Comparison of ENCODE assay signal across 21 mouse cellular contexts in the genomic region with DNA sequence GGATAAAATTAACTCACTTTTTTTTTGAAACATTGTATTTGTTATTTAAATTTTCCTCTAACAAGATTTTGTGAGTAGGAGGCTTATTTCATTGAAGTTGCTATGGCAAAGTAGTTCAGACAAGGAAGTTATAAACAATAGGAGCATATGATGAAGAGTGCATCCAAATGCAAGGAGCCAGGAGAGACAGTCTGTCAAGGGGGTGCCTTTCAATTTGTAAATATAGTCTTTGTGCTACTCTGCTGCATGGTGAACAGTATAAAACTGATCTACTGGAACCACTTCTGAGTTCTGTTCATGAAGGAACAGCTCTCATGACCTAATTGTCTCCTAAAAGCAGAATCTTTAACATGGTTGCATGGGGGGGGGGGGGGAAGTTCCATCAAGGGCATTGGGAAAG.
"Had no signal": no experiment of that assay in that cellular context is flagged by ENCODE, and none has a peak within 500 bp of the region (broad histone marks: within the 10 kb centered on the region; RNA-seq: fewer than 3 reads in every experiment).

No protein-coding gene starts in this region.

- H3K4me2 ChIP-seq: limb, embryonic 12.5 days; limb, embryonic 15.5 days; liver, embryonic 11.5 days; lung, embryonic 14.5 days; midbrain, embryonic 13.5 days had no signal

- H3K36me3 ChIP-seq: limb, embryonic 12.5 days; limb, embryonic 15.5 days; midbrain, embryonic 10.5 days; midbrain, embryonic 13.5 days had no signal

- H3K9me3 ChIP-seq: limb, embryonic 12.5 days; limb, embryonic 15.5 days; midbrain, embryonic 10.5 days; midbrain, embryonic 13.5 days had no signal

- H3K27ac ChIP-seq: kidney, postnatal 0 days; left cerebral cortex, adult 2 months; limb, embryonic 12.5 days; limb, embryonic 15.5 days; liver, embryonic 14.5 days; macrophage; midbrain, embryonic 10.5 days; midbrain, embryonic 13.5 days; stomach, postnatal 0 days had no signal

- DNase-seq: kidney, adult 2 months; kidney, postnatal 25 days; liver, postnatal 0 days; lung, embryonic 14.5 days; right cerebral cortex, adult 18-20 months; right cerebral cortex, postnatal 14 days; right cerebral cortex, postnatal 4 days; thymus, postnatal 25 days had no signal

- H3K4me3 ChIP-seq: left cerebral cortex, adult 2 months; limb, embryonic 12.5 days; limb, embryonic 15.5 days; midbrain, embryonic 10.5 days; midbrain, embryonic 13.5 days; myocyte had no signal

- H3K4me1 ChIP-seq: limb, embryonic 12.5 days; limb, embryonic 15.5 days; midbrain, embryonic 10.5 days had no signal

- ATAC-seq: liver, postnatal 0 days; lung, postnatal 0 days; midbrain, embryonic 16.5 days had no signal

- H3K27me3 ChIP-seq: limb, embryonic 12.5 days; limb, embryonic 15.5 days; midbrain, embryonic 13.5 days had no signal

- H3K9ac ChIP-seq: limb, embryonic 12.5 days; limb, embryonic 15.5 days; liver, embryonic 14.5 days; liver, postnatal 0 days; lung, embryonic 14.5 days; midbrain, embryonic 13.5 days had no signal
